Mouse (Mus musculus): ENCODE results near the gene Arhgap22.

GRCm38 (mm10) chr14:33415746-33416145 is 201.9 kb downstream of the Arhgap22 start:
- TF ChIP-seq CTCF (IDR thresholded peaks at IDR 0.05; ENCODE audit: low read depth) (no peak), EP300 (IDR thresholded peaks at IDR 0.05; ENCODE audit: low read depth) (no peak)
